Mouse (Mus musculus) liver, adult 2 months (tissue): Measurements from ENCODE around the gene Clec16a.

Source experiments
- CTCF ChIP-seq: fragments of 200-500 bp; IDR thresholded peaks from 2 replicates; pipeline ENCODE4 v1.5.1; 2011; ENCODE audit warnings: low read depth, low read length, control low read depth
- POLR2A ChIP-seq: fragments of 200-500 bp; IDR thresholded peaks from 2 replicates; pipeline ENCODE4 v1.6.1; 2011; ENCODE audit warnings: low read length, control low read depth; ENCODE audit not compliant: insufficient read depth; ENCODE audit errors: extremely low read depth

GRCm38 (mm10) chr16:10675612-10676011, 130.5 kb downstream of the Clec16a start:
- TF ChIP-seq CTCF (no peak), POLR2A (no peak)
